Mouse (Mus musculus): ENCODE results near the gene Rac2. TPM values are rescaled to one million over a fixed set of nuclear protein-coding genes. Genes with fewer than 3 reads are reported as not detected.

Gene Rac2
- polyA plus RNA-seq, 1 experiment, result 187 TPM

DNA sequence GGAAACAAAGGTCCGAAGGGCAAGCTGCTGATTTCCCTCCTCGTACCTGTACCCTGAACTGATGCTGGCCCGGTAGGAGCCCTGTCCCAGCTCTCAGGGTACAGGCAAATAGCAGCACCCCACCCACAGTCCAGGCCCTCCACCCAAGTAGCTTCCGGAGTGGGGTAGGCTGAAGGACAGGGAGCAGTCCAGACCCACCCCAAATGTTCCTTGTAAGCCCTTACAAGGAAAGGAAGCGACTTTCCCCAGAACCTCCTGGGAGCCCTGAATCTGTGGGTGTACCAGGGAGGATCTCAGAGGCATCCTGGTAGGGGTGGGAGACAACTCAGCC, 348 bp downstream of the Rac2 start:
- Histone ChIP-seq H3K4me1 (ENCODE audit: control insufficient read depth, insufficient read depth, low read length) (peaks cover 2% of the 10 kb centered on the region; the same call in 1 of the 2 replicates), H3K4me3 (replicated peaks; ENCODE audit: extremely low read depth, low read depth, low read length) (peak overlapping the region; percentile 61)
- no peak for DNase-seq
- TF ChIP-seq CTCF (IDR thresholded peaks at IDR 0.05; ENCODE audit: insufficient read depth, low read length), result no peak
- TF ChIP-seq POLR2A (IDR thresholded peaks at IDR 0.05; ENCODE audit: borderline replicate concordance, extremely low read depth, low read depth, low read length), result no peak
- WGBS, result 77% methylated on average over 5 of the region's 5 CpGs

DNA sequence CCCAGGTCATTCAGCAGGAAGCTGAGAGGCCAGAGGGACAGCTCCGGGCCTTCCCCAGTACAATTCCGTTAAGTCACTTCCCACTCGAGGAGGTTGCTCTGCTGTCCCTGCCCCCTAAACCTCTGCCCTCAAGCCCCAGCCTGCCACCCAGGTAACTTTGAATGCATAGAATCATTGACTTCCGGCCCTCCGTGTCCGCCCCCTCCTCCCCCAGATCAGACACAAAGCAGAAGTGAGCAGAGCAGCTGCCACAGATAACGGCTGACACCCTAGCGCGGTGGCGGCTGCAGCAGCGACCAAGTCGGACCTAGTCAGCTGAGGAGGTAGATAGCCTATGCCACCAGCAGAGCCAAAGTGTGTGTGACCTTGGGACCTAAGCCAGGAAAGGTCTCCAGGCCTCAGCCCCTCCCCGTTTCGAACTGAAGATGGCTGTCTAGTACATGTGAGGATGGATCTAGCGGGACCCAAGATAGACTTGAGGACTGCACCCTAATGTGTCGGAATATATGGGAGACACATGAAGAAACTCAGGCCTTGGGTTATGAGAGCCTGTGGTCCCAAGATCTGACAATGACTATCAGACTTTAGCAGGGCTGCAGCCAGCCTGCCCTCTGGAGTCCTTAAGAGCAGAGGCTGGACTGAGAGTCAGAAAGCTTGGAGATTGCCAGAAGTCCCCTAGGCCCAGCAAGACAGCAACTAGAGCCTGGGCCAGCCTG, 871 bp downstream of the Rac2 start:
- H3K4me1 ChIP-seq (ENCODE audit: control insufficient read depth, insufficient read depth, low read length), result peaks cover 2% of the 10 kb centered on the region; the same call in 1 of the 2 replicates
- no peak for DNase-seq
- H3K4me3 ChIP-seq (replicated peaks; ENCODE audit: extremely low read depth, low read depth, low read length), result peak overlapping the region; percentile 61
- TF ChIP-seq POLR2A (IDR thresholded peaks at IDR 0.05; ENCODE audit: borderline replicate concordance, extremely low read depth, low read depth, low read length) (peak; percentile 58; the same call in 1 of the 2 replicates), CTCF (IDR thresholded peaks at IDR 0.05; ENCODE audit: insufficient read depth, low read length) (no peak)
- WGBS, result 35% methylated on average over 16 of the region's 16 CpGs

DNA sequence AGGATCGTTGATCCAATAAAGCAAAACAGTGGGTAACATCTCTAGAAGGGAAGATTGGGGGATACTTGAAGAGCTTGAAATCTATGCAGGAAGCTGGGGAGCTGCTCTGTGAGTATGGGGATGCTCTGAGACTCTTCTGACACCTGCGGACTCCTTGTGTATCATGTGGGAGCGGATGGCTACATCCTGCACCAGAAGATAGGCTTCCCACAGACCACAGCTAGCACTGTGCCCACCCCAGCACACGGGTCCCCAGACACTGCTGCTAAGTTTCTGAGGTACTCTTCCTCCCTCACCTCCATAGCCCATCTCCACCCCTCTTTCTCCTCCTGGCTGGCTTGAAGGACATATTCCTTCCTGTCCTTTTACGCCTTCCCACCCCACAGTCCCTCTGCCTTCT, 2.4 kb downstream of the Rac2 start:
- Histone ChIP-seq H3K4me1 (ENCODE audit: control insufficient read depth, insufficient read depth, low read length) (peaks cover 2% of the 10 kb centered on the region; the same call in 1 of the 2 replicates), H3K4me3 (replicated peaks; ENCODE audit: extremely low read depth, low read depth, low read length) (no peak overlapping the region)
- no peak for DNase-seq
- 91% methylated on average over 5 of the region's 5 CpGs for WGBS
- TF ChIP-seq POLR2A (IDR thresholded peaks at IDR 0.05; ENCODE audit: borderline replicate concordance, extremely low read depth, low read depth, low read length) (no peak), CTCF (IDR thresholded peaks at IDR 0.05; ENCODE audit: insufficient read depth, low read length) (no peak)

DNA sequence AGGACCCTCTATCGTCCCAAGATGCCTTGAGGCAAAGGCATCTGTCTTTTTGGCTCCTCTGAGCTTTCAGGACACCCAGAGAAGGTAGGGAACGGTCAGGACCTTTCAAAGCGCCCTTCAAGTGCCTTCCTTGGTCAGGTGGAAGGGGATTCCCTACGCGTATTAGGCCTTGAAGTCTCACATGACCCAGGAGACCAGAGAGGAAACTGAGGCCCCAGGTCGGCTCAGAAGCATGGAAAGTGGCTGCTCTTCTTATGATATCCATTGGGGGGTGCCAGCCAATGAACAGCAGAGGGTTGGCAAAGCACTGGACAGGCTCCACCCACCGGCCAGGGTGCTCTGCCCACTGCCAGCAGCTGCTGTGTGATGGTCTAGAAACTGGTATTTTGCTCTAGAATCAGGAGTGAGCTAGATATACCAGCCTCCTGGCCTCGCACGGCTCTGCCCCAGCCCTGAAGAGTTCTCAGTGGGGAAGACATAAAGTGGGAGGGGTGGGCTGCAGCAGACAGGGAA, 4.9 kb downstream of the Rac2 start:
- no peak overlapping the region for H3K4me3 ChIP-seq (replicated peaks; ENCODE audit: extremely low read depth, low read depth, low read length)
- TF ChIP-seq CTCF (IDR thresholded peaks at IDR 0.05; ENCODE audit: insufficient read depth, low read length) (no peak), POLR2A (IDR thresholded peaks at IDR 0.05; ENCODE audit: borderline replicate concordance, extremely low read depth, low read depth, low read length) (no peak)
- no peaks in the 10 kb centered on the region for H3K4me1 ChIP-seq (ENCODE audit: control insufficient read depth, insufficient read depth, low read length)
- no peak for DNase-seq
- 66% methylated on average over 9 of the region's 9 CpGs for WGBS

DNA sequence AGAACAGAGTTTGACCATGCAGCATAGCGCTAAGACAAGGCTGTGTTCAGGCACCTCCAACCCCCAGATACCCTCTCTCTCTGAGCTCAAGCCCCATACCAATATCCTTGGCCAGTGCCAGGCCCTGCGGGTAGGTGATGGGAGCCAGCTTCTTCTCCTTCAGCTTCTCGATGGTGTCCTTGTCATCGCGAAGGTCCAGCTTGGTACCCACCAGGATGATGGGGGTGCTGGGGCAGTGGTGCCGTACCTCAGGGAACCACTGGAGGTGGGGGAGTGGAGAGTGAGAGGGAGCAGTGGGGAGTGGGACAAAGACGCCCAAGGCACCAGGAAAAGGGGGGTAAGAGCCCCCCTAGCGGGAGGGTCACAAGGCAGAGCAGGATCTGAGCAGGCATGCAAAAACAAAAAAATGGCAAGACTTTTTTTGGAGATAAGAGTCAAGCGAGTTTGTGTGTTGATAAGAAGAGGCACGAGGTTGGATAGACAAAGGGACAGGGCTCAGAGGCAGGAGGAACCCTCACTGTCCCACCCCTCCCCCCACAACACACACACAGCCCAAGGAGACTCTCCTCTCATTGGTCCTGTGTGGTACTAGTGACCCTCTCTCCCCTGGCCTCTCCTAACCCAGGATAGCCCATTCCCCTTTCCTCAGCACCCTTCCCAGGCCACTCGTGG, 7.7 kb downstream of the Rac2 start:
- no peaks in the 10 kb centered on the region for H3K4me1 ChIP-seq (ENCODE audit: control insufficient read depth, insufficient read depth, low read length)
- no peak overlapping the region for H3K4me3 ChIP-seq (replicated peaks; ENCODE audit: extremely low read depth, low read depth, low read length)
- 66% methylated on average over 11 of the region's 11 CpGs for WGBS
- no peak for DNase-seq
- TF ChIP-seq POLR2A (IDR thresholded peaks at IDR 0.05; ENCODE audit: borderline replicate concordance, extremely low read depth, low read depth, low read length) (no peak), CTCF (IDR thresholded peaks at IDR 0.05; ENCODE audit: insufficient read depth, low read length) (no peak)

DNA sequence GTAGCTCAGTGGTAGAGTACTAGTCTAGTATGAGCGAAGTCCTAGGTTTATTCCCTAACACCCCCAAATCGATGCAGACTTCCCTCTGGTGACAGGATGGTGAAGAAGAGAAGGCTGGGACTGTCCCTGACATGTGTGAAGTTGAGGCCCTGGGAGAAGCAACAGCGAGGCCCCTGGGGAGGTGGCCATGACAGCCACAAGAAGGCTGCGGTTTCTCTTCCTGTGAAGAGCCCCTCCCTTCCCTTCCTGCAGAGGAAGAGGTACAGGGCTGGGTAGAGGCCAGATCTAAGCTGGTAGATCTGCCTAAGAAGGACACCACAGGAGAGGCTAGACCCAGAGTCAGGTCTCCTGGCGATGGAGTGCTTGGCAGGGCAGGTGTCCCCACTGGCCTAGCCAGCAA, 8.6 kb downstream of the Rac2 start:
- Histone ChIP-seq H3K4me1 (ENCODE audit: control insufficient read depth, insufficient read depth, low read length) (no peaks in the 10 kb centered on the region), H3K4me3 (replicated peaks; ENCODE audit: extremely low read depth, low read depth, low read length) (no peak overlapping the region)
- no peak for TF ChIP-seq CTCF (IDR thresholded peaks at IDR 0.05; ENCODE audit: insufficient read depth, low read length)
- no peak for TF ChIP-seq POLR2A (IDR thresholded peaks at IDR 0.05; ENCODE audit: borderline replicate concordance, extremely low read depth, low read depth, low read length)
- WGBS, result 55% methylated on average over 5 of the region's 5 CpGs
- no peak for DNase-seq

DNA sequence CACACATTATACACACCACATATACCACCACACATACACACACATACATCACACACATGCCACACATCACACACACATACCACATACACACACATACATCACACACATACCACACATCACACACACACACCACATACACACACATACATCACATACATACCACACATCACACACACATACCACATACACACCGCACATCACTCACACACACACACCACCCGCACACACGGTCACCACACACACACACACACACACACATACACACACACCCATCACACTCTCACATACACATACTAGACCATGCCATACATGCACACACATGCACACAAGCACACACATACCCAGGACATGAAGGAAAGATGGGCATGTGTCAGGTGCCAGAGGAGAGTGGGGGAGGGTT, 9.2 kb downstream of the Rac2 start:
- WGBS, result 92% methylated on average over 3 of the region's 3 CpGs
- no peak for TF ChIP-seq POLR2A (IDR thresholded peaks at IDR 0.05; ENCODE audit: borderline replicate concordance, extremely low read depth, low read depth, low read length)
- no peak for TF ChIP-seq CTCF (IDR thresholded peaks at IDR 0.05; ENCODE audit: insufficient read depth, low read length)
- no peak for DNase-seq
- Histone ChIP-seq H3K4me1 (ENCODE audit: control insufficient read depth, insufficient read depth, low read length) (no peaks in the 10 kb centered on the region), H3K4me3 (replicated peaks; ENCODE audit: extremely low read depth, low read depth, low read length) (no peak overlapping the region)

DNA sequence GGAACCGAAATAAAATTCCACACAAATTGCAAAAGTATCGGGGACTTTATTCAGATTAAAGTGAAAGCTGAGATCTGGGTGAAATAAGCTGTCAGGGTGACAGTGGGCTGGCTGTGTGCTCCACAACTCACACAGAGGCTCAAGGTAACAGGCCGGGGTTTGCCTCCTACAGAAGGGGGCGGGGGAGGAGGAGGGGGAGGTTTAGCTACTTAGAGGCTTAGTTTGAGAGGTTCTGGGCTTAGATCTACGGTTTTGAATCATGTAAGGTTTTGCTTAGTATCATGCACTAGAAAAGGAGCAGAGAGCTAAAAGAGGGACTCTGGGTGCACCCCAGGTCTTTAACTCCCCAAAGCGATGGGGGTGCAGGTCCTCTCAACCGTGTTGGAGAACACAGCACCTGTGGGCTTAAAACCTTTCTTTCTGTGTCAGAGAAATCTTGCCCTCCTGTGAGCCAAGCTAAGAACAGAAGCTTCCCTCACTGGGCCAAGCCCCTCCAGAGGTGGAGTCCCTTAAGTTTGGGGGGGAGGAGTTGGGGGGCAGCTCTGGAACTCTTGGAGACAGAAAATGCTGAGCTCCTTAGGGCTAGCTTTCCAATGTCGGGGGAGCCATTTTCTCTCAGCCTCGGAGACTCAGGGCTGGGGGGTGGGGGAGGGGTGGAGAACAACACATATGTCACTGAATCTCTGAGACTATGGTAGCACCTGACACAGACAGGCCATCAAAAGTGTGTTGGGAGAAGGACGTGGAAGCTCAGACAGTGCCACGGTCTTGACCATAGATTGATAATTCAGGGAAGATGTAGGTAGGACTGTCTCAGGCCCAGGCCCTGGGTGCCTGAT, 13.2 kb downstream of the Rac2 start:
- TF ChIP-seq POLR2A (IDR thresholded peaks at IDR 0.05; ENCODE audit: borderline replicate concordance, extremely low read depth, low read depth, low read length) (no peak), CTCF (IDR thresholded peaks at IDR 0.05; ENCODE audit: insufficient read depth, low read length) (no peak)
- Histone ChIP-seq H3K4me1 (ENCODE audit: control insufficient read depth, insufficient read depth, low read length) (no peaks in the 10 kb centered on the region), H3K4me3 (replicated peaks; ENCODE audit: extremely low read depth, low read depth, low read length) (no peak overlapping the region)
- DNase-seq, result no peak
- 67% methylated on average over 11 of the region's 11 CpGs for WGBS
